Mouse (Mus musculus) CH12.LX (cell line): ENCODE results near the gene Pls3. TPM values are rescaled to one million over a fixed set of nuclear protein-coding genes. Genes with fewer than 3 reads are reported as not detected.

Experiments used
- DNase-seq: peaks from one replicate; pipeline ENCODE4 v3.0.0-alpha.2; 2013; ENCODE audit errors: extremely low read depth
- H3K27ac ChIP-seq: 2 replicates; pipeline ENCODE4 v1.5.1; 2012; ENCODE audit warnings: low read depth, mild to moderate bottlenecking, control low read depth, moderate library complexity; ENCODE audit not compliant: insufficient read depth
- H3K27me3 ChIP-seq: replicated peaks from 2 replicates; pipeline ENCODE3; 2012; ENCODE audit warnings: inconsistent platforms
- H3K36me3 ChIP-seq, 2 experiments: replicated peaks in 1 of 2; 2 replicates each; pipeline versions ENCODE3 to v1.6.1; 2012; ENCODE audit warnings: inconsistent platforms in 1 of 2, low read length in 1 of 2, mild to moderate bottlenecking in 1 of 2, mixed read lengths in 1 of 2, moderate library complexity in 1 of 2; ENCODE audit not compliant: control insufficient read depth in 1 of 2, insufficient read depth in 1 of 2
- H3K4me1 ChIP-seq, 2 experiments: 2 replicates each; pipeline ENCODE4 v1.6.1; 2012; ENCODE audit warnings: inconsistent platforms in 1 of 2, moderate library complexity in 1 of 2; ENCODE audit not compliant: insufficient read depth in 2 of 2, control insufficient read depth in 1 of 2
- H3K4me2 ChIP-seq: 2 replicates; pipeline ENCODE4 v1.6.1; 2012; ENCODE audit warnings: low read depth, mild to moderate bottlenecking, control low read depth; ENCODE audit not compliant: poor library complexity, insufficient read depth, severe bottlenecking
- H3K4me3 ChIP-seq, 3 experiments: fragments of 150-350 bp in 1 of 3; sonication (generic) in 1 of 3; replicated peaks in 1 of 3; 2 replicates each; pipeline versions ENCODE3 to v1.5.1; 2011 to 2012; ENCODE audit warnings: low read depth in 2 of 3, low read length in 2 of 3, mild to moderate bottlenecking in 2 of 3, moderate library complexity in 2 of 3, control low read depth in 1 of 3, improper control_type of control experiment in 1 of 3, inconsistent platforms in 1 of 3, mixed read lengths in 1 of 3; ENCODE audit not compliant: poor library complexity in 1 of 3
- H3K79me2 ChIP-seq: replicated peaks from 2 replicates; pipeline ENCODE4 v1.6.1; 2012; ENCODE audit warnings: mild to moderate bottlenecking, moderate library complexity; ENCODE audit not compliant: control insufficient read depth, poor library complexity, insufficient read depth, severe bottlenecking; ENCODE audit errors: extremely low read depth
- H3K9ac ChIP-seq: 2 replicates; pipeline ENCODE4 v1.6.1; 2012; ENCODE audit warnings: low read depth, mild to moderate bottlenecking, control low read depth, moderate library complexity; ENCODE audit not compliant: insufficient read depth
- H3K9me3 ChIP-seq: replicated peaks from 2 replicates; pipeline ENCODE3; 2012; ENCODE audit warnings: low read length, inconsistent platforms, mixed read lengths
- BHLHE40 ChIP-seq: IDR thresholded peaks from 2 replicates; pipeline ENCODE4 v1.6.1; 2011; ENCODE audit warnings: mild to moderate bottlenecking, low read depth, low read length, improper control_type of control experiment
- CHD2 ChIP-seq: IDR thresholded peaks from 2 replicates; pipeline ENCODE4 v1.6.1; 2011; ENCODE audit warnings: low read length, improper control_type of control experiment
- E2F4 ChIP-seq: IDR thresholded peaks from 2 replicates; pipeline ENCODE4 v1.6.1; 2011; ENCODE audit warnings: low read depth, low read length, improper control_type of control experiment; ENCODE audit not compliant: insufficient replicate concordance
- IRF4 ChIP-seq: IDR thresholded peaks from 2 replicates; pipeline ENCODE4 v1.6.1; 2014; ENCODE audit warnings: low read depth, mild to moderate bottlenecking, inconsistent platforms, low read length, improper control_type of control experiment
- JUN ChIP-seq: IDR thresholded peaks from 2 replicates; pipeline ENCODE4 v1.6.1; 2011; ENCODE audit warnings: low read depth, mild to moderate bottlenecking, low read length, improper control_type of control experiment, moderate library complexity; ENCODE audit not compliant: insufficient read depth
- JUND ChIP-seq: conservative IDR thresholded peaks from 2 replicates; pipeline ENCODE4 v1.6.1; 2011; ENCODE audit warnings: low read depth, low read length, improper control_type of control experiment
- KAT2A ChIP-seq: IDR thresholded peaks from 2 replicates; pipeline ENCODE4 v1.6.1; 2012; ENCODE audit warnings: low read length, improper control_type of control experiment, inconsistent platforms; ENCODE audit not compliant: insufficient replicate concordance
- MAFK ChIP-seq: IDR thresholded peaks from 2 replicates; pipeline ENCODE4 v1.6.1; 2011; ENCODE audit warnings: low read length, improper control_type of control experiment; ENCODE audit not compliant: insufficient replicate concordance
- MAX ChIP-seq: IDR thresholded peaks from 2 replicates; pipeline ENCODE4 v1.6.1; 2011; ENCODE audit warnings: low read length, improper control_type of control experiment
- MEF2A ChIP-seq: IDR thresholded peaks from 2 replicates; pipeline ENCODE4 v1.6.1; 2014; ENCODE audit warnings: low read depth, mild to moderate bottlenecking, inconsistent platforms, low read length, improper control_type of control experiment, borderline replicate concordance
- MXI1 ChIP-seq: IDR thresholded peaks from 2 replicates; pipeline ENCODE4 v1.6.1; 2011; ENCODE audit warnings: mild to moderate bottlenecking, low read depth, low read length, improper control_type of control experiment
- NELFE ChIP-seq: IDR thresholded peaks from 2 replicates; pipeline ENCODE4 v1.6.1; 2011; ENCODE audit warnings: low read depth, low read length, improper control_type of control experiment
- NRF1 ChIP-seq: IDR thresholded peaks from 2 replicates; pipeline ENCODE4 v1.6.1; 2014; ENCODE audit warnings: low read depth, mild to moderate bottlenecking, inconsistent platforms, low read length, improper control_type of control experiment, moderate library complexity
- PAX5 ChIP-seq: IDR thresholded peaks from 2 replicates; pipeline ENCODE4 v1.6.1; 2012; ENCODE audit warnings: low read length, inconsistent platforms, mixed read lengths
- POLR2A ChIP-seq: IDR thresholded peaks from 2 replicates; pipeline ENCODE4 v1.6.1; 2011; ENCODE audit warnings: low read depth, mild to moderate bottlenecking, improper control_type of control experiment, low read length
- POLR2AphosphoS2 ChIP-seq: IDR thresholded peaks from 2 replicates; pipeline ENCODE4 v1.6.1; 2011; ENCODE audit warnings: low read depth, low read length, improper control_type of control experiment
- SIN3A ChIP-seq: IDR thresholded peaks from 2 replicates; pipeline ENCODE4 v1.6.1; 2012; ENCODE audit warnings: low read length, improper control_type of control experiment, inconsistent platforms
- SMC3 ChIP-seq: IDR thresholded peaks from 2 replicates; pipeline ENCODE4 v1.6.1; 2011; ENCODE audit warnings: low read depth, low read length, improper control_type of control experiment
- TBP ChIP-seq: conservative IDR thresholded peaks from 2 replicates; pipeline ENCODE4 v1.6.1; 2011; ENCODE audit warnings: low read depth, low read length, improper control_type of control experiment
- USF2 ChIP-seq: conservative IDR thresholded peaks from 2 replicates; pipeline ENCODE4 v1.6.1; 2011; ENCODE audit warnings: low read depth, low read length, improper control_type of control experiment
- ZC3H11A ChIP-seq: IDR thresholded peaks from 2 replicates; pipeline ENCODE4 v1.6.1; 2012; ENCODE audit warnings: low read depth, mild to moderate bottlenecking, inconsistent platforms, low read length, improper control_type of control experiment
- ZKSCAN1 ChIP-seq: IDR thresholded peaks from 2 replicates; pipeline ENCODE4 v1.6.1; 2012; ENCODE audit warnings: low read depth, inconsistent platforms, low read length, improper control_type of control experiment, borderline replicate concordance
- ZMIZ1 ChIP-seq: IDR thresholded peaks from 2 replicates; pipeline ENCODE4 v1.6.1; 2012; ENCODE audit warnings: low read depth, mild to moderate bottlenecking, inconsistent platforms, low read length, improper control_type of control experiment
- dilution Hi-C: fragments of 300-500 bp; cut with MboI; formaldehyde crosslinking; loops from 2 replicates; pipeline ENCODE4 v1.14.3; 2020; ENCODE audit warnings: low sequenced_read_pairs; ENCODE audit not compliant: extremely low pct_unique_long_range_greater_than_20kb, extremely low pct_ligation_motif_present
- in situ Hi-C: fragments of 300-500 bp; cut with MboI; formaldehyde crosslinking; loops from 3 replicates; pipeline ENCODE4 v1.14.3; 2019; ENCODE audit warnings: low sequenced_read_pairs, low pct_ligation_motif_present, low pct_unique_long_range_greater_than_20kb, mixed read lengths
- polyA plus RNA-seq: library from polyadenylated mRNA; unstranded; fragments of >175 nt; gene quantifications from 2 replicates; pipeline ENCODE4 v1.2.1, GENCODE M21; 2012; ENCODE audit warnings: low read depth; ENCODE audit not compliant: insufficient read length
- total RNA-seq, 2 experiments: library from RNA; depleted of rRNA; stranded (reverse); fragments of 300-350 nt in 1 of 2; fragments of >200 nt in 1 of 2; gene quantifications; 2 replicates each; pipeline ENCODE4 v1.2.3; 2012 to 2014

Gene Pls3
- total RNA-seq (2012; rRNA removed) (not detected in 2 replicates), total RNA-seq (2014; rRNA removed) (not detected in 2 replicates), polyA plus RNA-seq (not detected in 2 replicates)

DNA sequence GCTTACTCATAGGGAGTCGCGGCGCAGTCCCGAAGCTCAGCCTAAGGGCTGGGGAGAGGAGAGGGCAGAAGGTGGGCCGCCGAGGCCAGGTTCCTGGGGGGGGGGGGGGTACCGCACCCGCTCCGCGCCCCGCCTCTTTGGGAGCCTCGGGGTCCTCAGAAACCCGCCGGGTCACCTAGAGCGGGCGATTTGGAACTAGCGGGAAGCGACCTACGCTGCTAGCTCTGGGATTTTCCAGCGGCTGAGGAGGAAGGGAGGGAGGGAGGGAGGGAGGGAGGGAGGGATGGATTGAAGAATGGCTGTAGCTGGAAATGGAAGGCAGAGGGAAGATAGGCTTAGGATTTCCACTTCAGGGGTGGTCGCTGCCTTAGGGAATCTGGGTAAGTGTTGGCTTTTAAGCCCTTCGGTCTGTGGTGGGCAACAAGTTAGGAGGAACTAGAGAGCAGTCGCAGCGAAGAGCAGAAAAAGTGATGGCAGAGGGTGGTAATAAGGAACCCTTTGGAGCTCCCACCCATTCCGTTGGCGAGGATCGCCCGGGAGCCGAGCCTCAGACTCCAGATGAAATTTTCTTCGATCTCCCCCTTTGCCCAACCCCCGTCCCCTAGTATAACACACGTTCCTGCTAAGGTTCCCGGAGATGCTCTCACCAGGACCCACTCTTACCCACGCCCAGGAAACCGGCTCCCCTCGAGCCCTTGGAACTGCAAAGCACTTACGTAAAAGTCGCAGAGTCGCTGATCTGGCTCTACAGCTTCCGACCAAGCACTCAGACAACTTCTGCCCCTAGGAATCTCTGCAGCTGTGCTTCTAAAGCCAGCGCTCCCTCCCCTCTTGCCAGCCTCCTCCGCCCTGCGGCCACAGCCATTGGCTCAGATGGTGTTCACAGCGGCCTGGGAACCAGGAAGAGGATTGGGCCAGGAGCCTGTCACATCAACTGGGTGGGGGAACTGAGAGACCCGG, at the start of gene Pls3:
Pls3 (minus strand) TSS at position 851 of the 960 bp plus-strand sequence.
- no peaks in the 10 kb centered on the region for H3K27me3 ChIP-seq

DNA sequence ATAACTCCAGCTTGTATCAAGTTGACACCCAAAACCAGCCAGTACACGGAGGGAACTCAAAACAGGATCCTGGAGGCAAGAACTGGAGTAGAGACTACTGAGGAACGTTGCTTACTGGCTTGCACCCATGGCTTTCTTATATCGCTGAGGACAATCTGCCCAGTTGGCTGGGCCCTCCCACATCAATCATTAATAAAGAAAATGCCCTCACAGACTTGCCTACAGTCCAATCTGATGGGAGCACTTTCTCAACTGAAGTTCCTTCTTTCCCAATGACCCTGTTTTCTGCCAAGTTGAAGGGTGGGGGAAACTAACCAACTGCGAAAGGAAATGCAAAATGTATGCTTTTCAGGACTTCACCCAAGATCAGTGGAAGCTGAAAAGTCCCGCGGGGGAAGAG, 20.7 kb upstream of the Pls3 start:
- no peaks in the 10 kb centered on the region for H3K9me3 ChIP-seq
- no peak overlapping the region for H3K27ac ChIP-seq
- H3K4me1 ChIP-seq = no peaks in the 10 kb centered on the region
- TF ChIP-seq E2F4 = no peak
- no peak for TF ChIP-seq NELFE
- TF ChIP-seq MXI1 = no peak
- no peak for TF ChIP-seq TBP
- no peak for TF ChIP-seq SMC3
- no peak for TF ChIP-seq MAFK
- no peak for TF ChIP-seq PAX5
- TF ChIP-seq ZMIZ1 = no peak
- TF ChIP-seq POLR2AphosphoS2 = no peak
- TF ChIP-seq USF2 = no peak
- no peak for TF ChIP-seq KAT2A
- no peak for TF ChIP-seq JUN
- no peak for TF ChIP-seq ZC3H11A
- TF ChIP-seq BHLHE40 = no peak
- no peak for TF ChIP-seq IRF4
- TF ChIP-seq CHD2 = no peak
- TF ChIP-seq MEF2A = no peak
- no peak for TF ChIP-seq MAX
- no peak for DNase-seq
- no peak overlapping the region for H3K4me2 ChIP-seq
- H3K79me2 ChIP-seq = no peaks in the 10 kb centered on the region
- no peak overlapping the region for H3K4me3 ChIP-seq
- H3K36me3 ChIP-seq = no peaks in the 10 kb centered on the region
- dilution Hi-C loops (no loop called here), in situ Hi-C loops (no loop called here)
- H3K9ac ChIP-seq = no peak overlapping the region
- no peaks in the 10 kb centered on the region for H3K27me3 ChIP-seq

More for the DNA sequence above, at the start of gene Pls3:
- dilution Hi-C loops (no loop called here), in situ Hi-C loops (no loop called here)
- Histone ChIP-seq H3K4me3 (no peak within 1 kb of the TSS), H3K27ac (no peak within 1 kb of the TSS), H3K9ac (no peak within 1 kb of the TSS), H3K36me3 (no peaks in the 10 kb centered on the region), H3K4me2 (no peak within 1 kb of the TSS), H3K9me3 (peaks cover 15% of the 10 kb centered on the region), H3K4me1 (no peaks in the 10 kb centered on the region), H3K79me2 (no peaks in the 10 kb centered on the region)
- no peak for DNase-seq
- TF ChIP-seq NRF1 (no peak), ZKSCAN1 (no peak), E2F4 (no peak), SIN3A (no peak), JUND (no peak), NELFE (no peak), USF2 (no peak), KAT2A (no peak), POLR2A (no peak)
